Mouse (Mus musculus) embryonic facial prominence, embryonic 13.5 days (tissue): Measurements from ENCODE around the gene Mpc1. TPM values are rescaled to one million over a fixed set of nuclear protein-coding genes. Genes with fewer than 3 reads are reported as not detected.

Source experiments
- ATAC-seq: fragments of 200-750 bp; cut with Nextera tagmentation; 2 replicates; pipeline ENCODE4 v1.8.0; 2017; ENCODE audit warnings: low read depth; ENCODE audit not compliant: insufficient number of reproducible peaks, insufficient read depth, low FRiP score, low TSS enrichment
- H3K27ac ChIP-seq: fragments of 300-500 bp; sonication (generic); 2 replicates; pipeline ENCODE4 v1.5.1; 2015; ENCODE audit warnings: moderate library complexity, mild to moderate bottlenecking, inconsistent platforms
- H3K27me3 ChIP-seq: fragments of 300-500 bp; sonication (generic); 2 replicates; pipeline ENCODE4 v1.6.1; 2015; ENCODE audit warnings: mild to moderate bottlenecking, inconsistent platforms
- H3K36me3 ChIP-seq: fragments of 300-500 bp; sonication (generic); 2 replicates; pipeline ENCODE4 v1.6.1; 2015; ENCODE audit warnings: mild to moderate bottlenecking, inconsistent platforms
- H3K4me1 ChIP-seq: fragments of 300-500 bp; sonication (generic); 2 replicates; pipeline ENCODE4 v1.6.1; 2015; ENCODE audit warnings: inconsistent platforms
- H3K4me2 ChIP-seq: fragments of 300-500 bp; sonication (generic); 2 replicates; pipeline ENCODE4 v1.6.1; 2015; ENCODE audit warnings: moderate library complexity, mild to moderate bottlenecking, inconsistent platforms
- H3K4me3 ChIP-seq: fragments of 300-500 bp; sonication (generic); 2 replicates; pipeline ENCODE4 v1.5.1; 2015; ENCODE audit warnings: mild to moderate bottlenecking, inconsistent platforms
- H3K9ac ChIP-seq: fragments of 300-500 bp; sonication (generic); 2 replicates; pipeline ENCODE4 v1.6.1; 2015; ENCODE audit warnings: mild to moderate bottlenecking, inconsistent platforms
- H3K9me3 ChIP-seq: fragments of 300-500 bp; sonication (generic); 2 replicates; pipeline ENCODE4 v1.6.1; 2016; ENCODE audit warnings: inconsistent platforms
- WGBS: fragments of 180-500 bp; shearing (Covaris S2); methylation state at CpG from one replicate; pipeline ENCODE4 v1.1.7; 2015; ENCODE audit warnings: mixed read lengths; 5-methylcytosine and 5-hydroxymethylcytosine counted together
- polyA plus RNA-seq: library from polyadenylated mRNA; unstranded; fragments of >200 nt; fragmentation: Nextera tagmentation; extraction: Ambion mirVana; gene quantifications from 2 replicates; pipeline ENCODE4 v1.2.1, GENCODE M21; 2015

Gene Mpc1
- polyA plus RNA-seq, result 150 and 154 TPM in 2 replicates

GRCm38 (mm10) chr17:8282821-8283525 is at the start of gene Mpc1:
Gene Mpc1 (plus strand): TSS chr17:8282904.
- peak; percentile 72 for ATAC-seq
- Histone ChIP-seq H3K9me3 (no peaks in the 10 kb centered on the region), H3K27ac (peak within 1 kb of the TSS; percentile 88), H3K27me3 (peaks cover 3% of the 10 kb centered on the region; the same call in 1 of the 2 replicates), H3K36me3 (no peaks in the 10 kb centered on the region), H3K4me2 (peak within 1 kb of the TSS; percentile 100), H3K4me3 (peak within 1 kb of the TSS; percentile 85), H3K9ac (peak within 1 kb of the TSS; percentile 83), H3K4me1 (peaks cover 15% of the 10 kb centered on the region)
- 1% methylated on average over 35 of the region's 35 CpGs for WGBS

- Histone ChIP-seq H3K9ac (no peak overlapping the region), H3K4me1 (no peaks in the 10 kb centered on the region), H3K4me3 (no peak overlapping the region), H3K4me2 (no peak overlapping the region), H3K36me3 (no peaks in the 10 kb centered on the region), H3K9me3 (no peaks in the 10 kb centered on the region), H3K27me3 (no peaks in the 10 kb centered on the region), H3K27ac (no peak overlapping the region)
- WGBS, result 72% methylated on average over 15 of the region's 15 CpGs
- no peak for ATAC-seq
Observed at GRCm38 (mm10) chr17:8233618-8234214, 49.0 kb upstream of the Mpc1 start.

- Histone ChIP-seq H3K9me3 (no peaks in the 10 kb centered on the region), H3K4me1 (no peaks in the 10 kb centered on the region), H3K4me3 (no peak overlapping the region), H3K27ac (no peak overlapping the region), H3K36me3 (no peaks in the 10 kb centered on the region), H3K27me3 (no peaks in the 10 kb centered on the region), H3K4me2 (no peak overlapping the region), H3K9ac (no peak overlapping the region)
- no peak for ATAC-seq
- WGBS, result 63% methylated on average over 4 of the region's 4 CpGs
Observed at GRCm38 (mm10) chr17:8234537-8234936, 48.2 kb upstream of the Mpc1 start.

- Histone ChIP-seq H3K9ac (no peak within 1 kb of the TSS), H3K4me1 (no peaks in the 10 kb centered on the region), H3K4me2 (no peak within 1 kb of the TSS), H3K9me3 (no peaks in the 10 kb centered on the region), H3K27ac (no peak within 1 kb of the TSS), H3K27me3 (no peaks in the 10 kb centered on the region), H3K4me3 (no peak within 1 kb of the TSS), H3K36me3 (no peaks in the 10 kb centered on the region)
- 74% methylated on average over 3 of the region's 3 CpGs for WGBS
- no peak for ATAC-seq
Observed at GRCm38 (mm10) chr17:8235743-8236142, 47.0 kb upstream of the Mpc1 start, which contains the start of gene Ccr6. Gene Ccr6 (plus strand): TSS chr17:8236043.

- 79% methylated on average over 15 of the region's 15 CpGs for WGBS
- Histone ChIP-seq H3K4me3 (no peak overlapping the region), H3K9me3 (no peaks in the 10 kb centered on the region), H3K27ac (no peak overlapping the region), H3K36me3 (no peaks in the 10 kb centered on the region), H3K4me1 (no peaks in the 10 kb centered on the region), H3K9ac (no peak overlapping the region), H3K4me2 (no peak overlapping the region), H3K27me3 (no peaks in the 10 kb centered on the region)
- no peak for ATAC-seq
Observed at GRCm38 (mm10) chr17:8238012-8238710, 44.5 kb upstream of the Mpc1 start.

GRCm38 (mm10) chr17:8239561-8239960 is 43.1 kb upstream of the Mpc1 start:
- H3K4me3 ChIP-seq, result no peak overlapping the region
- no peak overlapping the region for H3K27ac ChIP-seq
- H3K36me3 ChIP-seq, result no peaks in the 10 kb centered on the region
- no peak overlapping the region for H3K4me2 ChIP-seq
- 82% methylated on average over 3 of the region's 3 CpGs for WGBS
- ATAC-seq, result no peak
- H3K4me1 ChIP-seq, result no peaks in the 10 kb centered on the region
- no peak overlapping the region for H3K9ac ChIP-seq
- H3K9me3 ChIP-seq, result no peaks in the 10 kb centered on the region
- no peaks in the 10 kb centered on the region for H3K27me3 ChIP-seq

GRCm38 (mm10) chr17:8240517-8240916 is 42.2 kb upstream of the Mpc1 start:
- no peaks in the 10 kb centered on the region for H3K27me3 ChIP-seq

GRCm38 (mm10) chr17:8241645-8242044 is 41.1 kb upstream of the Mpc1 start:
- Histone ChIP-seq H3K4me3 (no peak overlapping the region), H3K9ac (no peak overlapping the region), H3K4me2 (no peak overlapping the region), H3K9me3 (no peaks in the 10 kb centered on the region), H3K36me3 (no peaks in the 10 kb centered on the region), H3K27me3 (no peaks in the 10 kb centered on the region), H3K27ac (no peak overlapping the region), H3K4me1 (no peaks in the 10 kb centered on the region)
- 73% methylated on average over 12 of the region's 12 CpGs for WGBS
- no peak for ATAC-seq

More at GRCm38 (mm10) chr17:8240517-8240916, 42.2 kb upstream of the Mpc1 start:
- no peaks in the 10 kb centered on the region for H3K9me3 ChIP-seq
- H3K4me3 ChIP-seq, result no peak overlapping the region
- H3K9ac ChIP-seq, result no peak overlapping the region
- no peak overlapping the region for H3K4me2 ChIP-seq
- no peak for ATAC-seq
- 58% methylated on average over 4 of the region's 4 CpGs for WGBS
- H3K27ac ChIP-seq, result no peak overlapping the region
- H3K4me1 ChIP-seq, result no peaks in the 10 kb centered on the region
- H3K36me3 ChIP-seq, result no peaks in the 10 kb centered on the region

GRCm38 (mm10) chr17:8242186-8242585 is 40.5 kb upstream of the Mpc1 start:
- Histone ChIP-seq H3K9ac (no peak overlapping the region), H3K4me2 (no peak overlapping the region)
- WGBS, result 89% methylated on average over 11 of the region's 11 CpGs

GRCm38 (mm10) chr17:8244124-8244523 is 38.6 kb upstream of the Mpc1 start:
- H3K4me1 ChIP-seq, result no peaks in the 10 kb centered on the region
- H3K27ac ChIP-seq, result no peak overlapping the region
- H3K9ac ChIP-seq, result no peak overlapping the region
- H3K27me3 ChIP-seq, result peaks cover 1% of the 10 kb centered on the region; the same call in 1 of the 2 replicates
- H3K9me3 ChIP-seq, result no peaks in the 10 kb centered on the region
- no peaks in the 10 kb centered on the region for H3K36me3 ChIP-seq
- no peak overlapping the region for H3K4me2 ChIP-seq
- H3K4me3 ChIP-seq, result no peak overlapping the region
- no peak for ATAC-seq
- 75% methylated on average over 2 of the region's 2 CpGs for WGBS

More at GRCm38 (mm10) chr17:8242186-8242585, 40.5 kb upstream of the Mpc1 start:
- Histone ChIP-seq H3K27me3 (no peaks in the 10 kb centered on the region), H3K4me1 (no peaks in the 10 kb centered on the region), H3K27ac (no peak overlapping the region), H3K4me3 (no peak overlapping the region), H3K9me3 (no peaks in the 10 kb centered on the region), H3K36me3 (no peaks in the 10 kb centered on the region)
- ATAC-seq, result no peak

- H3K9me3 ChIP-seq, result no peaks in the 10 kb centered on the region
- no peaks in the 10 kb centered on the region for H3K36me3 ChIP-seq
- ATAC-seq, result no peak
- no peak overlapping the region for H3K4me2 ChIP-seq
- no peak overlapping the region for H3K9ac ChIP-seq
- H3K4me3 ChIP-seq, result no peak overlapping the region
- peaks cover 3% of the 10 kb centered on the region; the same call in 1 of the 2 replicates for H3K27me3 ChIP-seq
- H3K27ac ChIP-seq, result no peak overlapping the region; the same call in 1 of the 2 replicates
- no peaks in the 10 kb centered on the region for H3K4me1 ChIP-seq
- WGBS, result 75% methylated on average over 4 of the region's 4 CpGs
Observed at GRCm38 (mm10) chr17:8246102-8246754, 36.5 kb upstream of the Mpc1 start.
